Mouse (Mus musculus): ENCODE measurements around the gene Nfya. TPM values are rescaled to one million over a fixed set of nuclear protein-coding genes. Genes with fewer than 3 reads are reported as not detected.

Nfya gene
- total and polyA plus RNA-seq, 3 experiments, result 26.9 to 44.2 (median 29.3) TPM

GRCm38 (mm10) chr17:48424237-48424636 is 14.5 kb upstream of the Nfya start:
- dilution Hi-C loops (cut with MboI; ENCODE audit: extremely low pct_ligation_motif_present, extremely low pct_unique_long_range_greater_than_20kb, low sequenced_read_pairs) (no loop called here), in situ Hi-C loops (cut with MboI; ENCODE audit: low pct_ligation_motif_present, low pct_unique_long_range_greater_than_20kb, low sequenced_read_pairs) (no loop called here)
- H3K27ac ChIP-seq (ENCODE audit: insufficient read depth, low read depth), result no peak overlapping the region
- no peaks in the 10 kb centered on the region for H3K9me3 ChIP-seq (replicated peaks; ENCODE audit: low read length)
- H3K36me3 ChIP-seq (replicated peaks in 1 of 2; ENCODE audit: control insufficient read depth in 1 of 2, insufficient read depth in 1 of 2, low read length in 1 of 2), result peaks cover 0 to 17% of the 10 kb centered on the region in 2 experiments
- no peaks in the 10 kb centered on the region for H3K79me2 ChIP-seq (replicated peaks; ENCODE audit: control insufficient read depth, extremely low read depth, insufficient read depth, poor library complexity, severe bottlenecking)
- no peak for DNase-seq (ENCODE audit: extremely low read depth)
- H3K4me3 ChIP-seq (replicated peaks in 1 of 3; ENCODE audit: low read depth in 2 of 3, low read length in 2 of 3, poor library complexity in 1 of 3), result no peak overlapping the region
- H3K9ac ChIP-seq (ENCODE audit: insufficient read depth, low read depth), result no peak overlapping the region
- H3K4me1 ChIP-seq (ENCODE audit: control insufficient read depth in 1 of 2, insufficient read depth in 2 of 2), result peaks cover 0 to 32% of the 10 kb centered on the region in 2 experiments; a peak in 3 of 4 replicates
- no peak overlapping the region for H3K4me2 ChIP-seq (ENCODE audit: insufficient read depth, low read depth, poor library complexity, severe bottlenecking)
- no peak for TF ChIP-seq JUND (conservative IDR thresholded peaks at IDR 0.05; ENCODE audit: low read depth, low read length)
- 0 out of 4 replicates have a peak, but pooled peaks of 1 of the 2 experiments have one; percentile 3 for TF ChIP-seq CTCF (conservative IDR thresholded peaks at IDR 0.05 in 1 of 2, IDR thresholded peaks at IDR 0.05 in 1 of 2; ENCODE audit: low read depth in 2 of 2, low read length in 2 of 2)
- TF ChIP-seq IRF4 (IDR thresholded peaks at IDR 0.05; ENCODE audit: low read depth, low read length), result peak; percentile 47; the same call in 1 of the 2 replicates
- TF ChIP-seq USF1 (IDR thresholded peaks at IDR 0.05; ENCODE audit: low read depth, low read length), result peak; percentile 45
- H3K27me3 ChIP-seq (replicated peaks), result no peaks in the 10 kb centered on the region

DNA sequence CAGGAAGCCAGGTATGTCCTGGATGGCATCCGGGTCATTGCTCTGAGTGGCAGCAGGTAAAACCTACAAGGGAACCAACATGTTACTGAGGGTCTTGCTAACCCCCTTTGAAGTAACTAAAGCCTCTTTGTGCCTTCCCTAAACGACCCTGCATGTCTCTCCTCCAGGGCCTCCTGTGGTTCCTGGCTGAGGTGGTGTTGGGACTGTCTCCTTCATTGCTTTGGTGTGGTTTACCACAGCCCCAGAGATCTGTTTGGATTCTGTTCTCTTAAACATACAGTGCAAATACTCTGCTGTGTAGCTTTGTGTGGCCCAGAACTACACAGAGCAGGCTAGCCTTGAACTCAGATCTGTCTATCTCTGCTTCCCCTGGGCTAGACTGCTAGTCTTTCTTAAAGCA is 9.9 kb upstream of the Nfya start:
- TF ChIP-seq CHD1 (IDR thresholded peaks at IDR 0.05; ENCODE audit: low read depth, low read length) (no peak), MAX (IDR thresholded peaks at IDR 0.05; ENCODE audit: low read length) (no peak), SMC3 (IDR thresholded peaks at IDR 0.05; ENCODE audit: low read depth, low read length) (no peak), MAFK (IDR thresholded peaks at IDR 0.05; ENCODE audit: insufficient replicate concordance, low read length) (no peak), JUN (IDR thresholded peaks at IDR 0.05; ENCODE audit: insufficient read depth, low read depth, low read length) (no peak), RAD21 (IDR thresholded peaks at IDR 0.05; ENCODE audit: low read depth, low read length) (no peak), ZNF384 (IDR thresholded peaks at IDR 0.05; ENCODE audit: low read depth, low read length) (no peak), ELF1 (IDR thresholded peaks at IDR 0.05; ENCODE audit: low read depth, low read length) (no peak)
- Histone ChIP-seq H3K9me3 (replicated peaks; ENCODE audit: low read length) (no peaks in the 10 kb centered on the region), H3K4me2 (ENCODE audit: insufficient read depth, low read depth, poor library complexity, severe bottlenecking) (no peak overlapping the region), H3K27ac (ENCODE audit: insufficient read depth, low read depth) (no peak overlapping the region), H3K4me1 (ENCODE audit: control insufficient read depth in 1 of 2, insufficient read depth in 2 of 2) (peaks cover 0 to 13% of the 10 kb centered on the region in 2 experiments; a peak in 2 of 4 replicates), H3K36me3 (replicated peaks in 1 of 2; ENCODE audit: control insufficient read depth in 1 of 2, insufficient read depth in 1 of 2, low read length in 1 of 2) (peaks cover 28 to 63% of the 10 kb centered on the region in 2 experiments), H3K79me2 (replicated peaks; ENCODE audit: control insufficient read depth, extremely low read depth, insufficient read depth, poor library complexity, severe bottlenecking) (no peaks in the 10 kb centered on the region), H3K9ac (ENCODE audit: insufficient read depth, low read depth) (no peak overlapping the region), H3K4me3 (replicated peaks in 1 of 3; ENCODE audit: low read depth in 2 of 3, low read length in 2 of 3, poor library complexity in 1 of 3) (no peak overlapping the region), H3K27me3 (replicated peaks) (no peaks in the 10 kb centered on the region)
- dilution Hi-C loops (cut with MboI; ENCODE audit: extremely low pct_ligation_motif_present, extremely low pct_unique_long_range_greater_than_20kb, low sequenced_read_pairs), result no loop called here
- in situ Hi-C loops (cut with MboI; ENCODE audit: low pct_ligation_motif_present, low pct_unique_long_range_greater_than_20kb, low sequenced_read_pairs), result no loop called here
- no peak for DNase-seq (ENCODE audit: extremely low read depth)

DNA sequence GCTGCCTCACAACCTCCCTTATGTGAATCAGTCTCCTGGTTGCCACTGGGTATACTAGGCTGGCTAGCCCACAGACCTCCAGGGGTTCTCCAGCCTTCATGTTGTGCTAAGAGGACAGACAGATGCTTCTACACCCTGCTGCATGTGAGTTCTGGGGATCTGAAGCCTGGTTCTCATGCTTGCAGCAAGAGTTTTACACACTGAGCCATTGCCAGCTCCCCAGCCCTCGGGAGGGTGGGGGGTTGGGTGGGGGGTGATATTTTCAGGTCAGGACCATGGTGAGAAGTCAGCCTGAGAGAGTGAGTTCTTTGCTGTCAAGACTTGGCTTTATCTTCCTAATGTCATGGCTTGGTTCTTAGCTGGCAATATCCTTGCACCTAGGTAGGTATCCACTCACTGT is 9.1 kb upstream of the Nfya start:
- H3K27me3 ChIP-seq (replicated peaks), result no peaks in the 10 kb centered on the region
- dilution Hi-C loops (cut with MboI; ENCODE audit: extremely low pct_ligation_motif_present, extremely low pct_unique_long_range_greater_than_20kb, low sequenced_read_pairs), result no loop called here
- in situ Hi-C loops (cut with MboI; ENCODE audit: low pct_ligation_motif_present, low pct_unique_long_range_greater_than_20kb, low sequenced_read_pairs), result no loop called here
- H3K9me3 ChIP-seq (replicated peaks; ENCODE audit: low read length), result no peaks in the 10 kb centered on the region
- H3K4me3 ChIP-seq (replicated peaks in 1 of 3; ENCODE audit: low read depth in 2 of 3, low read length in 2 of 3, poor library complexity in 1 of 3), result no peak overlapping the region
- H3K4me2 ChIP-seq (ENCODE audit: insufficient read depth, low read depth, poor library complexity, severe bottlenecking), result no peak overlapping the region
- H3K4me1 ChIP-seq (ENCODE audit: control insufficient read depth in 1 of 2, insufficient read depth in 2 of 2), result peaks cover 0 to 10% of the 10 kb centered on the region in 2 experiments; a peak in 1 of 4 replicates
- peaks cover 32 to 71% of the 10 kb centered on the region in 2 experiments for H3K36me3 ChIP-seq (replicated peaks in 1 of 2; ENCODE audit: control insufficient read depth in 1 of 2, insufficient read depth in 1 of 2, low read length in 1 of 2)
- no peak overlapping the region for H3K9ac ChIP-seq (ENCODE audit: insufficient read depth, low read depth)
- DNase-seq (ENCODE audit: extremely low read depth), result no peak
- H3K27ac ChIP-seq (ENCODE audit: insufficient read depth, low read depth), result no peak overlapping the region
- H3K79me2 ChIP-seq (replicated peaks; ENCODE audit: control insufficient read depth, extremely low read depth, insufficient read depth, poor library complexity, severe bottlenecking), result no peaks in the 10 kb centered on the region
- TF ChIP-seq E2F4 (IDR thresholded peaks at IDR 0.05; ENCODE audit: insufficient replicate concordance, low read depth, low read length), result no peak
